Mouse (Mus musculus): ENCODE measurements at regions not wholly inside any gene's neighbourhood (a gene's known extent, or its start where the extent isn't known, plus 50 kb on each side); places are given as distances from the start of the nearest gene placed in this dataset.

DNA sequence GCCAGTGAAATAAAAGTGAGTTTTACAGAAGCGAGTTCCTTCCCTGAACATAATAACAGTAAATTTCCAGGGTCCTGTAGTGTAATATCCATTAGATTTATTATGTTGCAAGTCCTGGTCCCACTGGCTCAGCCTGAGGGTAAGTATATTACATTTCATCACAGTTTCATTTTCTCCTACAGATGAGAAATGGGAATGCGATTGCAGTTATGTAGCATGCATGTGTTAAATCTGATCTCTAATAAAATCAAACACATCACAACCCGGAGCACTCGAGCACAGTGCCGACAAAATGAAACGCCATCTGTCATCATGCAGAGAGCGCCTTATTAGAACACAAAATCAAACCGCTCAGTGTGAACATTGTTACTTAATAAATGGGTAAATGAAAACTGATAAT lies 165.0 kb upstream of the Tox3 start:
- Histone ChIP-seq H3K4me3 (replicated peaks in 1 of 3; ENCODE audit: low read depth in 2 of 3, low read length in 2 of 3, poor library complexity in 1 of 3) (no peak overlapping the region), H3K27me3 (replicated peaks) (no peaks in the 10 kb centered on the region), H3K9me3 (replicated peaks; ENCODE audit: low read length) (no peaks in the 10 kb centered on the region), H3K4me1 (ENCODE audit: control insufficient read depth in 1 of 2, insufficient read depth in 2 of 2) (0 out of 4 replicates have a peak, but pooled peaks cover 0 to 4% of the 10 kb centered on the region in 2 experiments), H3K9ac (ENCODE audit: insufficient read depth, low read depth) (no peak overlapping the region), H3K4me2 (ENCODE audit: insufficient read depth, low read depth, poor library complexity, severe bottlenecking) (no peak overlapping the region), H3K79me2 (replicated peaks; ENCODE audit: control insufficient read depth, extremely low read depth, insufficient read depth, poor library complexity, severe bottlenecking) (no peaks in the 10 kb centered on the region), H3K27ac (ENCODE audit: insufficient read depth, low read depth) (no peak overlapping the region), H3K36me3 (replicated peaks in 1 of 2; ENCODE audit: control insufficient read depth in 1 of 2, insufficient read depth in 1 of 2, low read length in 1 of 2) (no peaks in the 10 kb centered on the region)
- in situ Hi-C loops (cut with MboI; ENCODE audit: low pct_ligation_motif_present, low pct_unique_long_range_greater_than_20kb, low sequenced_read_pairs), result no loop called here
- dilution Hi-C loops (cut with MboI; ENCODE audit: extremely low pct_ligation_motif_present, extremely low pct_unique_long_range_greater_than_20kb, low sequenced_read_pairs), result no loop called here
- no peak for TF ChIP-seq RCOR1 (conservative IDR thresholded peaks at IDR 0.05; ENCODE audit: low read depth, low read length)
- TF ChIP-seq ETS1 (conservative IDR thresholded peaks at IDR 0.05; ENCODE audit: low read depth, low read length), result no peak
- TF ChIP-seq TCF12 (IDR thresholded peaks at IDR 0.05; ENCODE audit: low read depth, low read length), result no peak
- TF ChIP-seq ELF1 (IDR thresholded peaks at IDR 0.05; ENCODE audit: low read depth, low read length), result no peak
- no peak for TF ChIP-seq POLR2A (IDR thresholded peaks at IDR 0.05; ENCODE audit: low read depth, low read length)
- TF ChIP-seq ZMIZ1 (IDR thresholded peaks at IDR 0.05; ENCODE audit: low read depth, low read length), result no peak
- TF ChIP-seq CTCF (conservative IDR thresholded peaks at IDR 0.05 in 1 of 2, IDR thresholded peaks at IDR 0.05 in 1 of 2; ENCODE audit: low read depth in 2 of 2, low read length in 2 of 2), result no peak
- no peak for TF ChIP-seq MXI1 (IDR thresholded peaks at IDR 0.05; ENCODE audit: low read depth, low read length)
- no peak for TF ChIP-seq RAD21 (IDR thresholded peaks at IDR 0.05; ENCODE audit: low read depth, low read length)
- TF ChIP-seq JUND (conservative IDR thresholded peaks at IDR 0.05; ENCODE audit: low read depth, low read length), result no peak
- TF ChIP-seq JUN (IDR thresholded peaks at IDR 0.05; ENCODE audit: insufficient read depth, low read depth, low read length), result no peak
- no peak for TF ChIP-seq CHD2 (IDR thresholded peaks at IDR 0.05; ENCODE audit: low read length)
- no peak for TF ChIP-seq UBTF (IDR thresholded peaks at IDR 0.05; ENCODE audit: low read depth, low read length)
- TF ChIP-seq ZNF384 (IDR thresholded peaks at IDR 0.05; ENCODE audit: low read depth, low read length), result no peak
- no peak for TF ChIP-seq BHLHE40 (IDR thresholded peaks at IDR 0.05; ENCODE audit: low read depth, low read length)
- no peak for TF ChIP-seq SIN3A (IDR thresholded peaks at IDR 0.05; ENCODE audit: low read length)
- DNase-seq (ENCODE audit: extremely low read depth), result no peak

DNA sequence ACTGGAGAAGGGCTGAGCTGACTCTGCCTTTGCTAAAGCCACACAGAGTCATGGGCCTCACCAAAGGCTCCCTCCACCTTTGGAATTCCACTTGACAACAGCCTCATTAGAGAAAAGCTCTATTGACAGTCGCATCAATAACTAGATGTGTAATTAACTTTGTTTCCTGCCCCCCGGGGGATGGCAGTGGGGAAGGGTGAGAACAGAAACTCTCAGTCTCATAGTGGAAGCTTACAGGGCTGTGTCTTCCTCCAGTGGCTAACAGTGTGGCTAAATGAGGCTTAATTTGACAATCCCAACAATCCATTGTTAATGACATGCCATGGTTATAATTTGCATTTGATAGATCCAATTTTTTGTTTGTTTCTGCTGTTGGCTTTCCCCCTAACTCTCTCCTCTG lies 164.5 kb upstream of the Tox3 start:
- no peak overlapping the region for H3K27ac ChIP-seq (ENCODE audit: insufficient read depth, low read depth)
- no peak overlapping the region for H3K9ac ChIP-seq (ENCODE audit: insufficient read depth, low read depth)
- DNase-seq (ENCODE audit: extremely low read depth), result no peak
- no peaks in the 10 kb centered on the region for H3K27me3 ChIP-seq (replicated peaks)
- 0 out of 4 replicates have a peak, but pooled peaks cover 0 to 4% of the 10 kb centered on the region in 2 experiments for H3K4me1 ChIP-seq (ENCODE audit: control insufficient read depth in 1 of 2, insufficient read depth in 2 of 2)
- no peak overlapping the region for H3K4me3 ChIP-seq (replicated peaks in 1 of 3; ENCODE audit: low read depth in 2 of 3, low read length in 2 of 3, poor library complexity in 1 of 3)
- no peak overlapping the region for H3K4me2 ChIP-seq (ENCODE audit: insufficient read depth, low read depth, poor library complexity, severe bottlenecking)
- no peaks in the 10 kb centered on the region for H3K9me3 ChIP-seq (replicated peaks; ENCODE audit: low read length)
- dilution Hi-C loops (cut with MboI; ENCODE audit: extremely low pct_ligation_motif_present, extremely low pct_unique_long_range_greater_than_20kb, low sequenced_read_pairs), result no loop called here
- no peaks in the 10 kb centered on the region for H3K79me2 ChIP-seq (replicated peaks; ENCODE audit: control insufficient read depth, extremely low read depth, insufficient read depth, poor library complexity, severe bottlenecking)
- H3K36me3 ChIP-seq (replicated peaks in 1 of 2; ENCODE audit: control insufficient read depth in 1 of 2, insufficient read depth in 1 of 2, low read length in 1 of 2), result no peaks in the 10 kb centered on the region
- in situ Hi-C loops (cut with MboI; ENCODE audit: low pct_ligation_motif_present, low pct_unique_long_range_greater_than_20kb, low sequenced_read_pairs), result no loop called here
- TF ChIP-seq MAZ (IDR thresholded peaks at IDR 0.05; ENCODE audit: low read depth, low read length) (no peak), ETS1 (conservative IDR thresholded peaks at IDR 0.05; ENCODE audit: low read depth, low read length) (no peak), E2F4 (IDR thresholded peaks at IDR 0.05; ENCODE audit: insufficient replicate concordance, low read depth, low read length) (no peak), CTCF (conservative IDR thresholded peaks at IDR 0.05 in 1 of 2, IDR thresholded peaks at IDR 0.05 in 1 of 2; ENCODE audit: low read depth in 2 of 2, low read length in 2 of 2) (no peak), JUND (conservative IDR thresholded peaks at IDR 0.05; ENCODE audit: low read depth, low read length) (no peak), CHD1 (IDR thresholded peaks at IDR 0.05; ENCODE audit: low read depth, low read length) (no peak), MYC (IDR thresholded peaks at IDR 0.05; ENCODE audit: low read depth, low read length) (no peak), JUN (IDR thresholded peaks at IDR 0.05; ENCODE audit: insufficient read depth, low read depth, low read length) (no peak), USF2 (conservative IDR thresholded peaks at IDR 0.05; ENCODE audit: low read depth, low read length) (no peak), MEF2A (IDR thresholded peaks at IDR 0.05; ENCODE audit: borderline replicate concordance, low read depth, low read length) (no peak), MAX (IDR thresholded peaks at IDR 0.05; ENCODE audit: low read length) (no peak), MAFK (IDR thresholded peaks at IDR 0.05; ENCODE audit: insufficient replicate concordance, low read length) (no peak), ZKSCAN1 (IDR thresholded peaks at IDR 0.05; ENCODE audit: borderline replicate concordance, low read depth, low read length) (no peak), MXI1 (IDR thresholded peaks at IDR 0.05; ENCODE audit: low read depth, low read length) (no peak), ELF1 (IDR thresholded peaks at IDR 0.05; ENCODE audit: low read depth, low read length) (no peak), TBP (conservative IDR thresholded peaks at IDR 0.05; ENCODE audit: low read depth, low read length) (no peak), ZC3H11A (IDR thresholded peaks at IDR 0.05; ENCODE audit: low read depth, low read length) (no peak), POLR2AphosphoS2 (IDR thresholded peaks at IDR 0.05; ENCODE audit: low read depth, low read length) (no peak), PAX5 (IDR thresholded peaks at IDR 0.05; ENCODE audit: low read length) (no peak)

Data from CH12.LX (cell line).